Mouse (Mus musculus): Measurements from ENCODE around the gene Kif2a.
"Not testable (repeated sequence)": the region's sequence is repeated elsewhere in the genome, so short reads cannot be mapped to it uniquely, and the experiment has no call there.

Gene Kif2a

DNA sequence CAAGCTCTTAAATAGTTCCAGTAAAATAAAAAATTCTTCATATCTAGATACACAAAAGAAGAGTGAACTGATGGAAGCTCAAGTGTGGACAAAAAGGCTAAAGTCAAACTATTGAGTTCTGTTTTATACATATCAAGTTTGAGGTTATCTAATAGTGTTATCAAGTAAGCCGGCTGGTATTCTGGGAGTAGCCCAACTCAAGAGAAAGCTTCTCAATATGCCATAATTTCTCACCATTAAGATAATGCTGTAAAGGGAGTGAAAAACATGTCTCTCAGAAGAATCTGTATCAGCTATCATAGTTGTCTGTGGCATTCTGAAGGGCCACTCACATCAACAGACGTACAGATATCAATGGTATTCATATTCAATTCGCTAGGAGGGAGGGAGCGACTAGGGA, 13.8 kb downstream of the Kif2a start:
- Histone ChIP-seq H3K4me1 (replicated peaks; ENCODE audit: low read depth, low read length) (peaks cover 29% of the 10 kb centered on the region), H3K36me3 (ENCODE audit: insufficient read depth, low read length) (no peaks in the 10 kb centered on the region), H3K27me3 (ENCODE audit: insufficient read depth, low read length) (no peaks in the 10 kb centered on the region), H3K9me3 (ENCODE audit: low read length) (no peaks in the 10 kb centered on the region), H3K4me3 (replicated peaks; ENCODE audit: low read length) (no peak overlapping the region)
- TF ChIP-seq POU5F1 (IDR thresholded peaks at IDR 0.05; ENCODE audit: borderline replicate concordance, low read length): no peak
- TF ChIP-seq NANOG (IDR thresholded peaks at IDR 0.05; ENCODE audit: borderline replicate concordance, low read length): no peak
- no peak for TF ChIP-seq CTCF (conservative IDR thresholded peaks at IDR 0.05; ENCODE audit: low read length)

DNA sequence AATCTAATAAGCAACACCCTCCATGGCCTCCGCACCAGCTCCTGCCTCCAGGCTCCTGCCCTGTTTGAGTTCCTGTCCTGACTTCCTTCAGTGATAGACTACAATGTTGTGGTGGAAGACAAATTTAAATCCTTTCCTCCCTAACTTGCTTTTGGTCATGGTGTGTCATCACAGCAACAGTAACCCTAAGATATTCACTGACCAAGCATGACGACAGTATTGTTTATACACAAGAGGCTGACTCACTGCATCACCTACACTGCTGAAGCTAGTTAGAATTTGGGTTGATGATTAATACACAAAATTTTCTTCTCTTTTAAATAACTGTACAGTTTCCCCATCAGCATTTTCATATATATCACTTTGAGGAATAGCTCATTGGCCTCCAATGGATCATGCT, 18.7 kb downstream of the Kif2a start:
- Histone ChIP-seq H3K4me1 (replicated peaks; ENCODE audit: low read depth, low read length) (peaks cover 16% of the 10 kb centered on the region), H3K9me3 (ENCODE audit: low read length) (no peaks in the 10 kb centered on the region), H3K27me3 (ENCODE audit: insufficient read depth, low read length) (no peaks in the 10 kb centered on the region), H3K4me3 (replicated peaks; ENCODE audit: low read length) (no peak overlapping the region), H3K36me3 (ENCODE audit: insufficient read depth, low read length) (0 out of 2 replicates have a peak, but pooled peaks cover 2% of the 10 kb centered on the region)
- TF ChIP-seq POU5F1 (IDR thresholded peaks at IDR 0.05; ENCODE audit: borderline replicate concordance, low read length): no peak
- TF ChIP-seq NANOG (IDR thresholded peaks at IDR 0.05; ENCODE audit: borderline replicate concordance, low read length): no peak
- no peak for TF ChIP-seq CTCF (conservative IDR thresholded peaks at IDR 0.05; ENCODE audit: low read length)

- Histone ChIP-seq H3K27me3 (ENCODE audit: insufficient read depth, low read length) (no peaks in the 10 kb centered on the region), H3K36me3 (ENCODE audit: insufficient read depth, low read length) (peaks cover 19% of the 10 kb centered on the region), H3K4me3 (replicated peaks; ENCODE audit: low read length) (no peak overlapping the region), H3K4me1 (replicated peaks; ENCODE audit: low read depth, low read length) (peaks cover 21% of the 10 kb centered on the region; the same call in 1 of the 2 replicates), H3K9me3 (ENCODE audit: low read length) (no peaks in the 10 kb centered on the region)
- no peak for TF ChIP-seq NANOG (IDR thresholded peaks at IDR 0.05; ENCODE audit: borderline replicate concordance, low read length)
- no peak for TF ChIP-seq CTCF (conservative IDR thresholded peaks at IDR 0.05; ENCODE audit: low read length)
- no peak for TF ChIP-seq POU5F1 (IDR thresholded peaks at IDR 0.05; ENCODE audit: borderline replicate concordance, low read length)
Measured at GRCm38 (mm10) chr13:106998671-106999070, 23.3 kb downstream of the Kif2a start.

- H3K9me3 ChIP-seq (ENCODE audit: low read length): no peaks in the 10 kb centered on the region
- TF ChIP-seq NANOG (IDR thresholded peaks at IDR 0.05; ENCODE audit: borderline replicate concordance, low read length): no peak
- no peak for TF ChIP-seq CTCF (conservative IDR thresholded peaks at IDR 0.05; ENCODE audit: low read length)
- no peak for TF ChIP-seq POU5F1 (IDR thresholded peaks at IDR 0.05; ENCODE audit: borderline replicate concordance, low read length)
- H3K4me1 ChIP-seq (replicated peaks; ENCODE audit: low read depth, low read length): peaks cover 19% of the 10 kb centered on the region; the same call in 1 of the 2 replicates
- no peak overlapping the region for H3K4me3 ChIP-seq (replicated peaks; ENCODE audit: low read length)
- H3K27me3 ChIP-seq (ENCODE audit: insufficient read depth, low read length): no peaks in the 10 kb centered on the region
- H3K36me3 ChIP-seq (ENCODE audit: insufficient read depth, low read length): peaks cover 25% of the 10 kb centered on the region
Measured at GRCm38 (mm10) chr13:106998026-106998425, 23.9 kb downstream of the Kif2a start.

DNA sequence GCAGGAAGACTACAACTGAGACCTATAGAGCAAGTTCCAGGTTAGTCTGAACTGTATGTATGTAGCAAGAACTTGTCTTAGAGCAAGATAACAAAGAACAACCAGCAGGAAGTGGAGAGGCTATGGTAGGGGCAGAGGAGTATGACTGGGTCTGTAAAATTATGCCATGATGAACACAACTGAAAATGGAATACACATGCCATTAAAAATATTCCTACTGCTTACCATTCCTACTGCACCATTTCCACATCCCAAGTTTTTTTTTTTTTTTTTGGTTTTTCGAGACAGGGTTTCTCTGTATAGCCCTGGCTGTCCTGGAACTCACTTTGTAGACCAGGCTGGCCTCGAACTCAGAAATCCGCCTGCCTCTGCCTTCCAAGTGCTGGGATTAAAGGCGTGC, 24.4 kb downstream of the Kif2a start:
- H3K9me3 ChIP-seq (ENCODE audit: low read length); H3K27me3 ChIP-seq (ENCODE audit: insufficient read depth, low read length); H3K4me3 ChIP-seq (replicated peaks; ENCODE audit: low read length): not testable (repeated sequence)
- Histone ChIP-seq H3K4me1 (replicated peaks; ENCODE audit: low read depth, low read length) (peaks cover 19% of the 10 kb centered on the region; the same call in 1 of the 2 replicates), H3K36me3 (ENCODE audit: insufficient read depth, low read length) (peaks cover 29% of the 10 kb centered on the region)

DNA sequence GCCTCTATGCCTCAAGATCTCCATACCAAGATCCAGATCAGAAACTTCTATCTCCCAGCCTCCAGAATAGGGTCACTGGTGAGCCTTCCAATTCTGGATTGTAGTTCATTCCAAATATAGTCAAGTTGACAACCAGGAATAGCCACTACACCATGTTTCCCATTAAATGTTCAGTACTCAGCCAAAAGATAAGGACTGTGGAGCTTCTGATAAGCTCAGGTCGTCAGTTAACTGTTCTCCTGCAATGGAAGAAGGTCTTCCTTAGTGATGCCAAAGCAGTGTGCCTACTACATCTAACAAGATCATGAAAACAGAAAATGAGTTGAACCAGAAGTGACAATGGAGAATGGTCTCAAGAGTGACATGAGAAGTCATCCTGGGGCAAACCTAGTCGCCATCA, 25.0 kb downstream of the Kif2a start:
- Histone ChIP-seq H3K4me1 (replicated peaks; ENCODE audit: low read depth, low read length) (peaks cover 19% of the 10 kb centered on the region; the same call in 1 of the 2 replicates), H3K9me3 (ENCODE audit: low read length) (no peaks in the 10 kb centered on the region), H3K36me3 (ENCODE audit: insufficient read depth, low read length) (peaks cover 36% of the 10 kb centered on the region), H3K4me3 (replicated peaks; ENCODE audit: low read length) (no peak overlapping the region), H3K27me3 (ENCODE audit: insufficient read depth, low read length) (no peaks in the 10 kb centered on the region)
- no peak for TF ChIP-seq POU5F1 (IDR thresholded peaks at IDR 0.05; ENCODE audit: borderline replicate concordance, low read length)
- TF ChIP-seq CTCF (conservative IDR thresholded peaks at IDR 0.05; ENCODE audit: low read length): no peak
- TF ChIP-seq NANOG (IDR thresholded peaks at IDR 0.05; ENCODE audit: borderline replicate concordance, low read length): no peak

GRCm38 (mm10) chr13:106961496-106961895, 60.4 kb downstream of the Kif2a start:
- TF ChIP-seq POU5F1 (IDR thresholded peaks at IDR 0.05; ENCODE audit: borderline replicate concordance, low read length) (no peak), CTCF (conservative IDR thresholded peaks at IDR 0.05; ENCODE audit: low read length) (no peak)

DNA sequence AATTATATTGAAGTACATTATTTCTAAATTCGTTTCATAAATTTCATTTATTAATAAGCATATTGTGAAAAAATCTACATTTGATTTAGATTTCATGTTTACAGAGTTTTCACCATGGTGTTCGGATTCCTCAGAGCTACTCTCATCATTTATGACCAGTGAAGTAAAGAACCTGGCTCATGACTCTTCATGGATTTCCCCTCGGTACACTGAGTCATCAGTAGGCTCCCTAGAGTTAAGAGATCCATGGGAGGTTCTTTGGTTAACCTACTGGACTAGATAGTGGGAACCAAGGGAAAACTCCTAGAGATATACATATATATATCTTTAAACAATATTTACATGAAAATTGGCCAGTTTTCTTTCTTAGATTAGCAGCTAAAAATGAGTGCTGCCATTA, 61.4 kb downstream of the Kif2a start:
- no peak overlapping the region for H3K4me3 ChIP-seq (replicated peaks; ENCODE audit: low read length)
- H3K36me3 ChIP-seq (ENCODE audit: insufficient read depth, low read length): peaks cover 81% of the 10 kb centered on the region
- H3K27me3 ChIP-seq (ENCODE audit: insufficient read depth, low read length): no peaks in the 10 kb centered on the region
- TF ChIP-seq POU5F1 (IDR thresholded peaks at IDR 0.05; ENCODE audit: borderline replicate concordance, low read length) (no peak), NANOG (IDR thresholded peaks at IDR 0.05; ENCODE audit: borderline replicate concordance, low read length) (no peak), CTCF (conservative IDR thresholded peaks at IDR 0.05; ENCODE audit: low read length) (no peak)
- no peaks in the 10 kb centered on the region for H3K9me3 ChIP-seq (ENCODE audit: low read length)
- peaks cover 6% of the 10 kb centered on the region for H3K4me1 ChIP-seq (replicated peaks; ENCODE audit: low read depth, low read length)

More at GRCm38 (mm10) chr13:106961496-106961895, 60.4 kb downstream of the Kif2a start:
- Histone ChIP-seq H3K36me3 (ENCODE audit: insufficient read depth, low read length) (peaks cover 77% of the 10 kb centered on the region), H3K9me3 (ENCODE audit: low read length) (no peaks in the 10 kb centered on the region), H3K4me1 (replicated peaks; ENCODE audit: low read depth, low read length) (peaks cover 6% of the 10 kb centered on the region), H3K4me3 (replicated peaks; ENCODE audit: low read length) (no peak overlapping the region), H3K27me3 (ENCODE audit: insufficient read depth, low read length) (no peaks in the 10 kb centered on the region)

DNA sequence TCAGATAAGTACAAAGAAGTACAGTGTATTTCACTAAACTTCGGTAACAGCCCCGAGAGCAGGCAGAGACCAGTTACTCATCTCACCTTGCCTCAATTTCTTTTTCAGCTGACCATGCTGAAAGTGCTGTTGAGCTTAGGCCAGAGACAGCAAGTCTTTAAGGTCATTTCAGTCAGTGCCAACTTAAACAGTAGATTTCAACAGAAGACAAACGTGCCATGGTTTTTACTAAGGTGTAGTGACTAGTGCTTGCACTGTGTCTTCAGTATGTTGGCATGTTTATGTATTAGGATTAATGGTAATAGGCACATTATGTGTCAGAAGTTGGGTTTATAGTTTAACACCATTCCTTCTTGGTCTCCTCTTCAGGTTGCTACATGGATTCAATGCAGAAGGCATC, 63.6 kb downstream of the Kif2a start:
- Histone ChIP-seq H3K9me3 (ENCODE audit: low read length) (no peaks in the 10 kb centered on the region), H3K4me1 (replicated peaks; ENCODE audit: low read depth, low read length) (peaks cover 6% of the 10 kb centered on the region), H3K36me3 (ENCODE audit: insufficient read depth, low read length) (peaks cover 84% of the 10 kb centered on the region), H3K27me3 (ENCODE audit: insufficient read depth, low read length) (no peaks in the 10 kb centered on the region), H3K4me3 (replicated peaks; ENCODE audit: low read length) (no peak overlapping the region)
- TF ChIP-seq CTCF (conservative IDR thresholded peaks at IDR 0.05; ENCODE audit: low read length) (no peak), POU5F1 (IDR thresholded peaks at IDR 0.05; ENCODE audit: borderline replicate concordance, low read length) (no peak), NANOG (IDR thresholded peaks at IDR 0.05; ENCODE audit: borderline replicate concordance, low read length) (no peak)
